Mouse (Mus musculus): ENCODE measurements at regions not wholly inside any gene's neighbourhood (a gene's known extent, or its start where the extent isn't known, plus 50 kb on each side); places are given as distances from the start of the nearest gene placed in this dataset.
A peak's percentile ranks its signal among the peaks of the same experiment; 100 is the strongest.

DNA sequence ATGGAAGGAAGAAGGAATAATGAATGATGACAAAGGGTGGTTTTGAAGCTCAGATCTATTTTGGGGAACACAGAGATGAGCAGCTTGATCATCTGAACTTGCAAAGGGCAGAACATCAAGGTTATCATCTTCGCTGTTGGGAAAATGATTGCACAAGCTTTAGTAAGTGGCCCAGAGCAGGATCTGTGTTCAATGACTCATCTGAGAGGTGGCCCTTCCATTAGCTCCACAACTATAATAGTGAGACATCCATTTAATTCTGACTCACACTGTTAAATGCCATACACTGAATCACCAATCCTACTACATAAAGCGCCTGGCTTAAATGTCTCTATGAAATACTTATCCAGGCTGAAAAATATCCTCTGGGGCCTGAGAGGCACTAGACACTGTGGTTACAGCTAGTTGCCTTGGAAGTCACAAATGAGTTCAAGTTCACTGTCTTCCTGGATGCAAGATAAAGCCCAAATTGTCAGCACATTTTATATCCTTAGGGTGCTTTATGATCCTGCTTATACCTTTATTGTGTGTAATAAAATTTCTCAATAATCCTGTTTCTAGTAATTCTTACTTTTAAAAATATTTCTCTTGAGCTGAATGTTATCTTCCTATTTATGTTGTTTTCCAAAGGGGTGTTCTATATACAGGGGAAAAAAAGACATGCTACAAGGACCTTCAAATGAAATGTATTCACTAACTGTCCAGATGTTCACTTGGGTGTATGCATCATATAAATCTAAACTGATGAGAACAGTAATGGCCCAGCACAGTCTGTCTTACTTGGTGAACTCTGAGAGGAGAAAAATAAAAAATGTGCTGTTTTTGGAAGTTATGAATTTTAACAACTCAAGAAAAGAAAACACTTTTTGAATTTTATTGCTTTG, 687.9 kb upstream of the Cited2 start:
- no peak overlapping the region for H3K4me3 ChIP-seq
- intact Hi-C loops (cut with DNase I) = no loop called here
- DNase-seq = no peak
- no peak for TF ChIP-seq CTCF (IDR thresholded peaks at IDR 0.05)
- H3K27ac ChIP-seq = peak overlapping the region; percentile 9; the same call in 1 of the 2 replicates

GRCm38 (mm10) chr10:17038259-17039043, 684.6 kb upstream of the Cited2 start:
- no peak overlapping the region for H3K4me3 ChIP-seq
- TF ChIP-seq CTCF (IDR thresholded peaks at IDR 0.05) = no peak
- intact Hi-C loops (cut with DNase I) = no loop called here
- no peak for DNase-seq
- H3K27ac ChIP-seq = no peak overlapping the region

DNA sequence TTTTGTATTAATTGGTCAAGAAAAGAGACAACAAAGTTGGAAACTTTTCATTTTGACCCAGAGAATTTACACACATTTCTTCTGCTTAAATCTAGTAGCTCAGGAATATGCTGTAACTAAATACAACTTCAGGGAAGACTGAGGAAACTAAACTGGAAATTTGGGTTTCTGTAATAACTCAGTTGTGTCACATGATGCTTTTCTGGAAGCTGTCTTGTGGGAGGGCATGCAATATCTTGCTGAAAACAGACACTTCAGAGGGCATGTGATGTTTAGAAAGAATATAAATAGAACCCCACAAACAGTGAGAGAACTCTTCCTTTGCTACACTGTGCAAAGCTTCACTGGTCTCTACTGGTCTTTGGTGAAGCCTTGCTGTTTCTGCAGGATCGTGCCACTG, 680.9 kb upstream of the Cited2 start:
- DNase-seq = no peak
- H3K27ac ChIP-seq = no peak overlapping the region
- no peak overlapping the region for H3K4me3 ChIP-seq
- intact Hi-C loops (cut with DNase I) = no loop called here
- no peak for TF ChIP-seq CTCF (IDR thresholded peaks at IDR 0.05)

DNA sequence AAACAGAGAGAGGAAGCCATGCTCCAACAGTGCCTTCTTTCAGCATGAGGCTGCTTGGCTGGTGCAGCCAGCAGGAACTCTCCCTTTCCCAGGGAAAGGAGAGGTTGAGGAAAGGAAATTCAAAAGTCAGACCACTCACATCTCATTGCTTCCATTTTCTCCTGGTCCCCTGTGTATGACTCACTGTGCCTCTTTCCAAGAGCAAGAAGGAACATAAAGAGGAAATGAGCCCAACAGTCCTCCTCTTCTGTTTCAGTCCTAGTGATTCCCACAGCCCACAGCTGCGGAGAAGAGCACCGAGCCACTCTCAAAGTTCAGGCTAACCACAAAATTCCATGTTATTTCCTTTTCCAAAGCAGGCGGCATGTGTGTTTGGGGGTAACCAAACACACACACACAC, 680.0 kb upstream of the Cited2 start:
- Histone ChIP-seq H3K4me3 (no peak overlapping the region), H3K27ac (no peak overlapping the region)
- no peak for TF ChIP-seq CTCF (IDR thresholded peaks at IDR 0.05)
- no peak for DNase-seq
- intact Hi-C loops (cut with DNase I) = no loop called here

GRCm38 (mm10) chr10:17046765-17047164, 676.3 kb upstream of the Cited2 start:
- no peak overlapping the region for H3K4me3 ChIP-seq
- no peak overlapping the region for H3K27ac ChIP-seq
- TF ChIP-seq CTCF (IDR thresholded peaks at IDR 0.05) = no peak
- intact Hi-C loops (cut with DNase I) = no loop called here
- DNase-seq = no peak

- no peak overlapping the region for H3K27ac ChIP-seq
- H3K4me3 ChIP-seq = no peak overlapping the region
- intact Hi-C loops (cut with DNase I) = no loop called here
Observed at GRCm38 (mm10) chr10:17072906-17073305, 650.1 kb upstream of the Cited2 start.

DNA sequence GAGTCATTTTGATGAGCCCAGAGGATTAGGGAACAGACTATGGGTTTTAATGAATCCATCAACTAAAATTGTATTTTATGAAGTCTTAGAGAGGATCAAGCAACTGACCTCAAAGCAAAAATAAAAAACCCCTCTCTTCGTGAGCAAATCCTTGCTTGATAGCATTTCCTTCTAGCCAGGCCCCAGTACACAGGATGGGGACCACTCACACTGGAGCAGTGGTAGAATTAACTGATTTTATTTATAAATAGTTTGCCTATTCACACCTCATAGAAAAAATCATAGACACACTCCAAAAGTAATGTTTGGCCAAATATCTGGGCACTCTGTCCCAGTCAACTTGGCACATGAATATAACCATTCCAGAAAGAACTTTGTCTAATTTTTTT, 649.0 kb upstream of the Cited2 start:
- intact Hi-C loops (cut with DNase I) = no loop called here
- no peak for DNase-seq
- TF ChIP-seq CTCF (IDR thresholded peaks at IDR 0.05) = no peak
- H3K27ac ChIP-seq = no peak overlapping the region
- no peak overlapping the region for H3K4me3 ChIP-seq

More at GRCm38 (mm10) chr10:17072906-17073305, 650.1 kb upstream of the Cited2 start:
- DNase-seq = no peak
- no peak for TF ChIP-seq CTCF (IDR thresholded peaks at IDR 0.05)

GRCm38 (mm10) chr10:17074402-17075027, 648.5 kb upstream of the Cited2 start:
- TF ChIP-seq CTCF (IDR thresholded peaks at IDR 0.05) = no peak
- Histone ChIP-seq H3K27ac (no peak overlapping the region), H3K4me3 (no peak overlapping the region)
- intact Hi-C loops (cut with DNase I) = loop anchor here (5.0 kb wide), 1 partner anchor 648 kb away; the partner anchor contains the start of gene Cited2
- no peak for DNase-seq

DNA sequence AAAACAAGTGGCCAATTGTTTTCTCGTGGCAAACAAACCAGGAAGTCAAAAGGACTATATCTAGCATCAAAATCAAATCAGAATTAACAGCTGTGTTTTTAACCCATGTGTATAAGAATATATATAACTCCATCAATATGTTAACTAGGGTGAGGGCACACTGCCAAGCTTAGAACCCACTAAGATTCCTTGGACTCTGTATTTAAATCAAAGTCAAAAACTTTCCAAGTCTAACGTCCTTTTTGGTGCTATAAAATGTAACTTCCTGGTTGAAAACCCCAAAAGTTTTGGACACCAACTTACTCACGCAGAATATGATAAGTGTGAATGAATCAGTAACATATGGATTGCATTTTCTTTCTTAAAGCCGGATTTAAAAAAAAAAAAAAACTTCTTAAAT, 647.9 kb upstream of the Cited2 start:
- TF ChIP-seq CTCF (IDR thresholded peaks at IDR 0.05) = no peak
- Histone ChIP-seq H3K27ac (no peak overlapping the region; the same call in 1 of the 2 replicates), H3K4me3 (no peak overlapping the region)
- intact Hi-C loops (cut with DNase I) = loop anchor here (5.0 kb wide), 1 partner anchor 647 kb away; the partner anchor contains the start of gene Cited2
- no peak for DNase-seq

DNA sequence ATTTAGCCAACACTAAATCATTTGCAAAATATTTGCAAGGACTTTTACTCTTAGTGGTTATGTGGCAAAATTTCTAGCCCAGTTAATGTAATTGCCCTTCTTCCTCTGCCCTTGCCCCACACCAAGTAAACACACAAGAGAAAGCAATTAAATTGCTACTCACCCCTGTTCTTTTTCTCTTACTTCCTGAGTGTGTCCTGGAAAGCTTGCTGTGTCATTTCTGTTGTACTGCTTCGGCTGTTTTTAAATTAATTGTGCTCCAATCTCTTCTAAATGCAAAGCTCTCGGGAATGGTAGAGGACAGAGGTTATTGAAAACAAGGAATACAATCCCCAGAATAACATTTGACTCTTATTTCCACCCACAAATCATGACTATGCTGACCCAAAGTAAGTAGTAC, 647.4 kb upstream of the Cited2 start:
- no peak for TF ChIP-seq CTCF (IDR thresholded peaks at IDR 0.05)
- Histone ChIP-seq H3K27ac (no peak overlapping the region; the same call in 1 of the 2 replicates), H3K4me3 (no peak overlapping the region)
- DNase-seq = no peak
- intact Hi-C loops (cut with DNase I) = loop anchor here (5.0 kb wide), 1 partner anchor 647 kb away; the partner anchor contains the start of gene Cited2

GRCm38 (mm10) chr10:17076186-17076585, 646.8 kb upstream of the Cited2 start:
- TF ChIP-seq CTCF (IDR thresholded peaks at IDR 0.05) = no peak
- Histone ChIP-seq H3K27ac (no peak overlapping the region), H3K4me3 (no peak overlapping the region)
- no peak for DNase-seq
- intact Hi-C loops (cut with DNase I) = loop anchor here (5.0 kb wide), 1 partner anchor 646 kb away; the partner anchor contains the start of gene Cited2

- intact Hi-C loops (cut with DNase I) = loop anchor here (5.0 kb wide), 1 partner anchor 645 kb away; the partner anchor contains the start of gene Cited2
- no peak for TF ChIP-seq CTCF (IDR thresholded peaks at IDR 0.05)
- no peak for DNase-seq
- Histone ChIP-seq H3K27ac (no peak overlapping the region), H3K4me3 (no peak overlapping the region)
Observed at GRCm38 (mm10) chr10:17077580-17077979, 645.4 kb upstream of the Cited2 start.

All from gastrocnemius, adult 2 months (tissue).